Mouse (Mus musculus) stomach, embryonic 16.5 days (tissue): Measurements from ENCODE around the gene Cd72. TPM values are rescaled to one million over a fixed set of nuclear protein-coding genes. Genes with fewer than 3 reads are reported as not detected.

ENCODE experiments used
- ATAC-seq: fragments of 200-750 bp; cut with Nextera tagmentation; 2 replicates; pipeline ENCODE4 v1.8.0; 2017; ENCODE audit warnings: moderate number of reproducible peaks, moderate TSS enrichment; ENCODE audit not compliant: insufficient read depth, low FRiP score
- H3K27ac ChIP-seq: fragments of 300-500 bp; sonication (generic); 2 replicates; pipeline ENCODE4 v1.5.1; 2014; ENCODE audit warnings: low read length
- H3K27me3 ChIP-seq: fragments of 300-500 bp; sonication (generic); 2 replicates; pipeline ENCODE4 v1.6.1; 2014; ENCODE audit warnings: low read length, control low read depth, mixed read lengths; ENCODE audit not compliant: control insufficient read depth, insufficient read depth
- H3K36me3 ChIP-seq: fragments of 300-500 bp; sonication (generic); 2 replicates; pipeline ENCODE4 v1.6.1; 2014; ENCODE audit warnings: low read length; ENCODE audit not compliant: control insufficient read depth, insufficient read depth
- H3K4me1 ChIP-seq: fragments of 300-500 bp; sonication (generic); 2 replicates; pipeline ENCODE4 v1.6.1; 2014; ENCODE audit warnings: low read length, control low read depth, mixed read lengths; ENCODE audit not compliant: control insufficient read depth, insufficient read depth
- H3K4me2 ChIP-seq: fragments of 300-500 bp; sonication (generic); 2 replicates; pipeline ENCODE4 v1.6.1; 2014; ENCODE audit warnings: low read depth, low read length, mixed read lengths
- H3K4me3 ChIP-seq: fragments of 300-500 bp; sonication (generic); replicated peaks from 2 replicates; pipeline ENCODE4 v1.5.1; 2014; ENCODE audit warnings: mild to moderate bottlenecking, low read length
- H3K9ac ChIP-seq: fragments of 300-500 bp; sonication (generic); 2 replicates; pipeline ENCODE4 v1.6.1; 2014; ENCODE audit warnings: low read length
- H3K9me3 ChIP-seq: fragments of 300-500 bp; sonication (generic); replicated peaks from 2 replicates; pipeline ENCODE4 v1.6.1; 2016; ENCODE audit warnings: low read length, control low read depth; ENCODE audit not compliant: control insufficient read depth
- whole genome bisulfite sequencing: fragments of 180-500 bp; shearing (Covaris S2); extraction: QIAGEN DNeasy Blood & Tissue Kit; methylation state at CpG from one replicate; pipeline ENCODE4 v1.1.7; 2014; 5-methylcytosine and 5-hydroxymethylcytosine counted together
- polyA plus RNA-seq: library from polyadenylated mRNA; unstranded; fragments of >200 nt; fragmentation: Nextera tagmentation; extraction: Ambion mirVana; gene quantifications from 2 replicates; pipeline ENCODE4 v1.2.1, GENCODE M21; 2015

Gene Cd72
- polyA plus RNA-seq, 1 experiment from 2014 or later: 3.5 TPM

- no peaks in the 10 kb centered on the region for H3K36me3 ChIP-seq
- no peaks in the 10 kb centered on the region for H3K9me3 ChIP-seq
- H3K9ac ChIP-seq: no peak overlapping the region
- H3K4me3 ChIP-seq: no peak overlapping the region
- no peak for ATAC-seq
- H3K4me1 ChIP-seq: no peaks in the 10 kb centered on the region
- WGBS: 82% methylated on average over 6 of the region's 6 CpGs
- H3K27ac ChIP-seq: no peak overlapping the region
- H3K4me2 ChIP-seq: no peak overlapping the region
- H3K27me3 ChIP-seq: no peaks in the 10 kb centered on the region
Measured at GRCm38 (mm10) chr4:43465935-43466334, 11.5 kb upstream of the Cd72 start.

DNA sequence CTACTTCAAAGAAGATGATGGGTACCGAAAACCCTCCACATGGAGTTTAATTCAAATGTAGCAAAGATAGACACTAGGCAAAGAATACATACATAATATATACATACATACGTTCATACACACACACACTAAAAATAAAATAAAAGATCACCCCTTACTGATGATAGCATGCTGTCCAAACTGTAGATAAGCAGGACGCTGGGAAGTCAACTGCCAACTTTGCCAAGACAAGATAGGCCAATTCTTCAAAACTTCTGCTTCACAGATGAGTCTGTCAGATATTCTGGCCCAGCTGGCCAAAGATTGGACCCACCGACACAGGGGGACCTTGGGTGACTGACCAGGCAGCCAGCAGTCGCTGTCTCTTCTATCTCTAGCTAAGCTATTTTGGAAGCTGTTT, 8.7 kb upstream of the Cd72 start:
- WGBS: 87% methylated on average over 5 of the region's 5 CpGs
- Histone ChIP-seq H3K4me3 (no peak overlapping the region), H3K9ac (no peak overlapping the region)

GRCm38 (mm10) chr4:43457124-43457523, 2.7 kb upstream of the Cd72 start:
- Histone ChIP-seq H3K36me3 (no peaks in the 10 kb centered on the region), H3K4me3 (no peak overlapping the region), H3K9ac (no peak overlapping the region), H3K4me2 (no peak overlapping the region), H3K9me3 (no peaks in the 10 kb centered on the region), H3K4me1 (peaks cover 15% of the 10 kb centered on the region), H3K27me3 (peaks cover 11% of the 10 kb centered on the region), H3K27ac (no peak overlapping the region)
- 21% methylated on average over 8 of the region's 8 CpGs for WGBS
- no peak for ATAC-seq

More for the DNA sequence above, 8.7 kb upstream of the Cd72 start:
- Histone ChIP-seq H3K4me1 (no peaks in the 10 kb centered on the region), H3K9me3 (no peaks in the 10 kb centered on the region), H3K36me3 (no peaks in the 10 kb centered on the region), H3K27ac (no peak overlapping the region), H3K4me2 (no peak overlapping the region), H3K27me3 (no peaks in the 10 kb centered on the region)
- no peak for ATAC-seq

- H3K9ac ChIP-seq: no peak overlapping the region
- no peak overlapping the region for H3K4me3 ChIP-seq
- no peaks in the 10 kb centered on the region for H3K9me3 ChIP-seq
- ATAC-seq: no peak
- no peak overlapping the region for H3K27ac ChIP-seq
- H3K4me1 ChIP-seq: peaks cover 15% of the 10 kb centered on the region
- peaks cover 13% of the 10 kb centered on the region for H3K27me3 ChIP-seq
- WGBS: 35% methylated on average over 4 of the region's 4 CpGs
- no peaks in the 10 kb centered on the region for H3K36me3 ChIP-seq
- H3K4me2 ChIP-seq: no peak overlapping the region
Measured at GRCm38 (mm10) chr4:43456470-43456869, 2.0 kb upstream of the Cd72 start.

DNA sequence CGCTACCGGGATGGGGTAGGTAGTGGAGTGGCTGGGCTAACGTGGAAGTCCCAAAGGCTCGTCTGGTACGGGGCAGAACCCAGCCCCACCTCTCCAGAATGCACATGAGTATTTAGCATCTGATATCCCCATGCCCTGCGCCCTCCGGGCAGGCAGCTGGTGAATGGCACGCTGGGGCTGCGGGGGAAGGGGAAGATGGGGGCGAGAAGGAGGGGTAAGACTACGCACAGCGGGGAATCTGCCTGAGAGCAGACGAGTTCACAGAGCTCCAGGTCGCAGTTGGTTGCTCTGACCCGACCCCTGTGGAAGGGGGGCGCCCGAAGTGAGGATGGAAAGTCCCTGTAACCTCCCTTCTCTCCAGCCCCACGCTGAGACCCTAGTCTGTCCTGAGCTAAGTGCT, 1.0 kb downstream of the Cd72 start:
- H3K4me3 ChIP-seq: peak overlapping the region; percentile 22
- no peaks in the 10 kb centered on the region for H3K9me3 ChIP-seq
- H3K27ac ChIP-seq: no peak overlapping the region
- H3K36me3 ChIP-seq: no peaks in the 10 kb centered on the region
- peaks cover 13% of the 10 kb centered on the region for H3K27me3 ChIP-seq
- H3K9ac ChIP-seq: peak overlapping the region; percentile 60
- peak overlapping the region; percentile 40 for H3K4me2 ChIP-seq
- peaks cover 15% of the 10 kb centered on the region for H3K4me1 ChIP-seq
- no peak for ATAC-seq
- WGBS: 3% methylated on average over 18 of the region's 18 CpGs

- Histone ChIP-seq H3K27me3 (peaks cover 13% of the 10 kb centered on the region), H3K9me3 (no peaks in the 10 kb centered on the region), H3K4me2 (no peak overlapping the region), H3K27ac (no peak overlapping the region), H3K4me3 (no peak overlapping the region), H3K36me3 (no peaks in the 10 kb centered on the region), H3K9ac (no peak overlapping the region), H3K4me1 (peaks cover 15% of the 10 kb centered on the region)
- no peak for ATAC-seq
- 42% methylated on average over 11 of the region's 11 CpGs for WGBS
Measured at GRCm38 (mm10) chr4:43452315-43452714, 2.1 kb downstream of the Cd72 start.

- H3K9me3 ChIP-seq: no peaks in the 10 kb centered on the region
- no peak for ATAC-seq
- H3K36me3 ChIP-seq: no peaks in the 10 kb centered on the region; the same call in 1 of the 2 replicates
- WGBS: 84% methylated on average over 3 of the region's 3 CpGs
- no peak overlapping the region for H3K4me3 ChIP-seq
- no peak overlapping the region for H3K9ac ChIP-seq
- H3K27me3 ChIP-seq: peaks cover 13% of the 10 kb centered on the region
- H3K27ac ChIP-seq: no peak overlapping the region
- H3K4me1 ChIP-seq: peaks cover 17% of the 10 kb centered on the region
- no peak overlapping the region for H3K4me2 ChIP-seq
Measured at GRCm38 (mm10) chr4:43448554-43448953, 5.9 kb downstream of the Cd72 start.

DNA sequence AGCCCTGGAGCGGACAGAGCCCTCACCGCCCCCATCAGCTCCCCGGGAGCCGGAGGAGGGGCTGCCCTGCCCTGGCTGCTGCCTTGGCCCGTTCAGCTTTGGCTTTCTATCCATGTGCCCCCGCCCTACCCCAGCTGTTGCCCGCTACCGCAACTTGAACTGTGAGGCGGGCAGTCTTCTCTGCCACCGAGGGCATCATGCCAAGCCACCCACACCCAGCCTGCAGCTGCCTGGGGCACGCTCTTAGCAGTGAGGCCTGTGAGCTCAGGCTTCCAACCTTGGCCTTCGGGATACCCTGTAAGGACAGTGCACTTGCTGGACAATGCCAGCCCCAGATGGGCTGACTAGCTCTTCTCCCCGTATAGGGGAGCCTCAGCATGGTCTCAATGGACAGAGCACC, 7.2 kb downstream of the Cd72 start:
- Histone ChIP-seq H3K27ac (no peak overlapping the region), H3K4me3 (no peak overlapping the region), H3K4me2 (no peak overlapping the region), H3K9me3 (no peaks in the 10 kb centered on the region), H3K36me3 (no peaks in the 10 kb centered on the region; the same call in 1 of the 2 replicates), H3K4me1 (peaks cover 11% of the 10 kb centered on the region), H3K27me3 (peaks cover 4% of the 10 kb centered on the region; the same call in 1 of the 2 replicates), H3K9ac (no peak overlapping the region)
- WGBS: 89% methylated on average over 13 of the region's 13 CpGs
- no peak for ATAC-seq

DNA sequence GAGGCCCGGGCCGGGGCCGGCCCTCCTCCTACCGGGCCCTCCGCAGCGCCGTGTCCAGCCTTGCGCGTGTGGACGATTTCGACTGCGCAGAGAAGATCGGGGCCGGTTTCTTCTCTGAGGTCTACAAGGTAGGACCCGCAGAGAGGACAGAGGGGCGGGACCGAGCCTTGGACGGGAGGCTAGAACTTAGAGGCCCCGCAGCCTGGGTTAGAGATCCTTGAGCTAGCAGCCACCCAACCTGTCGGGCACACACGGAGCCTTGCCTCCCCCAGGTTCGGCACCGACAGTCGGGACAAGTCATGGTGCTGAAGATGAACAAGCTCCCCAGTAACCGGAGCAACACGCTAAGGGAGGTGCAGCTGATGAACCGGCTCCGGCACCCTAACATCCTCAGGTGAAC, 10.9 kb downstream of the Cd72 start:
- Histone ChIP-seq H3K4me3 (peak overlapping the region; percentile 94), H3K4me1 (peaks cover 11% of the 10 kb centered on the region), H3K4me2 (peak overlapping the region; percentile 95), H3K36me3 (no peaks in the 10 kb centered on the region; the same call in 1 of the 2 replicates), H3K9ac (peak overlapping the region; percentile 99), H3K27me3 (no peaks in the 10 kb centered on the region), H3K9me3 (no peaks in the 10 kb centered on the region), H3K27ac (peak overlapping the region; percentile 95)
- WGBS: 1% methylated on average over 28 of the region's 28 CpGs
- peak; percentile 1; the same call in 1 of the 2 replicates for ATAC-seq
